Mouse (Mus musculus): ENCODE measurements around the gene Bcat2. TPM values are rescaled to one million over a fixed set of nuclear protein-coding genes. Genes with fewer than 3 reads are reported as not detected.
A peak's percentile ranks its signal among the peaks of the same experiment; 100 is the strongest.

The Bcat2 gene
- total and polyA plus RNA-seq, 3 experiments = 13.5 to 65.6 (median 30.9) TPM

GRCm38 (mm10) chr7:45630064-45630907, 60.3 kb downstream of the Bcat2 start:
- TF ChIP-seq CHD2 (IDR thresholded peaks at IDR 0.05; ENCODE audit: low read length) (no peak), IRF4 (IDR thresholded peaks at IDR 0.05; ENCODE audit: low read depth, low read length) (no peak), E2F4 (IDR thresholded peaks at IDR 0.05; ENCODE audit: insufficient replicate concordance, low read depth, low read length) (no peak), RCOR1 (conservative IDR thresholded peaks at IDR 0.05; ENCODE audit: low read depth, low read length) (no peak), HCFC1 (IDR thresholded peaks at IDR 0.05; ENCODE audit: low read depth, low read length) (peak; percentile 44), NRF1 (IDR thresholded peaks at IDR 0.05; ENCODE audit: low read depth, low read length) (no peak), SMC3 (IDR thresholded peaks at IDR 0.05; ENCODE audit: low read depth, low read length) (no peak), JUND (conservative IDR thresholded peaks at IDR 0.05; ENCODE audit: low read depth, low read length) (no peak), SIN3A (IDR thresholded peaks at IDR 0.05; ENCODE audit: low read length) (no peak)
- Histone ChIP-seq H3K27me3 (replicated peaks) (no peaks in the 10 kb centered on the region), H3K27ac (ENCODE audit: insufficient read depth, low read depth) (no peak overlapping the region), H3K36me3 (replicated peaks in 1 of 2; ENCODE audit: control insufficient read depth in 1 of 2, insufficient read depth in 1 of 2, low read length in 1 of 2) (peaks cover 0 to 18% of the 10 kb centered on the region in 2 experiments), H3K4me3 (replicated peaks in 1 of 3; ENCODE audit: low read depth in 2 of 3, low read length in 2 of 3, poor library complexity in 1 of 3) (no peak overlapping the region), H3K4me1 (ENCODE audit: control insufficient read depth in 1 of 2, insufficient read depth in 2 of 2) (peaks cover 7 to 10% of the 10 kb centered on the region in 2 experiments), H3K9ac (ENCODE audit: insufficient read depth, low read depth) (no peak overlapping the region), H3K4me2 (ENCODE audit: insufficient read depth, low read depth, poor library complexity, severe bottlenecking) (no peak overlapping the region), H3K79me2 (replicated peaks; ENCODE audit: control insufficient read depth, extremely low read depth, insufficient read depth, poor library complexity, severe bottlenecking) (no peaks in the 10 kb centered on the region), H3K9me3 (replicated peaks; ENCODE audit: low read length) (peaks cover 29% of the 10 kb centered on the region)
- in situ Hi-C loops (cut with MboI; ENCODE audit: low pct_ligation_motif_present, low pct_unique_long_range_greater_than_20kb, low sequenced_read_pairs) (no loop called here), dilution Hi-C loops (cut with MboI; ENCODE audit: extremely low pct_ligation_motif_present, extremely low pct_unique_long_range_greater_than_20kb, low sequenced_read_pairs) (no loop called here)
- no peak for DNase-seq (ENCODE audit: extremely low read depth)

- H3K79me2 ChIP-seq (replicated peaks; ENCODE audit: control insufficient read depth, extremely low read depth, insufficient read depth, poor library complexity, severe bottlenecking) = no peaks in the 10 kb centered on the region
- TF ChIP-seq POLR2AphosphoS2 (IDR thresholded peaks at IDR 0.05; ENCODE audit: low read depth, low read length) (no peak), ZNF384 (IDR thresholded peaks at IDR 0.05; ENCODE audit: low read depth, low read length) (no peak)
- H3K4me1 ChIP-seq (ENCODE audit: control insufficient read depth in 1 of 2, insufficient read depth in 2 of 2) = peaks cover 13 to 31% of the 10 kb centered on the region in 2 experiments
- H3K36me3 ChIP-seq (replicated peaks in 1 of 2; ENCODE audit: control insufficient read depth in 1 of 2, insufficient read depth in 1 of 2, low read length in 1 of 2) = peaks cover 0 to 24% of the 10 kb centered on the region in 2 experiments
- H3K4me3 ChIP-seq (replicated peaks in 1 of 3; ENCODE audit: low read depth in 2 of 3, low read length in 2 of 3, poor library complexity in 1 of 3) = no peak overlapping the region
- no peak overlapping the region for H3K27ac ChIP-seq (ENCODE audit: insufficient read depth, low read depth)
- dilution Hi-C loops (cut with MboI; ENCODE audit: extremely low pct_ligation_motif_present, extremely low pct_unique_long_range_greater_than_20kb, low sequenced_read_pairs) = no loop called here
- in situ Hi-C loops (cut with MboI; ENCODE audit: low pct_ligation_motif_present, low pct_unique_long_range_greater_than_20kb, low sequenced_read_pairs) = no loop called here
- no peak overlapping the region for H3K4me2 ChIP-seq (ENCODE audit: insufficient read depth, low read depth, poor library complexity, severe bottlenecking)
- H3K9me3 ChIP-seq (replicated peaks; ENCODE audit: low read length) = peaks cover 36% of the 10 kb centered on the region
- no peak for DNase-seq (ENCODE audit: extremely low read depth)
- no peaks in the 10 kb centered on the region for H3K27me3 ChIP-seq (replicated peaks)
- no peak overlapping the region for H3K9ac ChIP-seq (ENCODE audit: insufficient read depth, low read depth)
These were observed 62.5 kb downstream of the Bcat2 start for GRCm38 (mm10) chr7:45632499-45632898.
